Mouse (Mus musculus) retina, postnatal 1 day (tissue): ENCODE data around the gene Akap6.

Experiments
- DNase-seq: peaks from one replicate; pipeline ENCODE4 v3.0.0-alpha.2; 2012

Akap6 gene

DNA sequence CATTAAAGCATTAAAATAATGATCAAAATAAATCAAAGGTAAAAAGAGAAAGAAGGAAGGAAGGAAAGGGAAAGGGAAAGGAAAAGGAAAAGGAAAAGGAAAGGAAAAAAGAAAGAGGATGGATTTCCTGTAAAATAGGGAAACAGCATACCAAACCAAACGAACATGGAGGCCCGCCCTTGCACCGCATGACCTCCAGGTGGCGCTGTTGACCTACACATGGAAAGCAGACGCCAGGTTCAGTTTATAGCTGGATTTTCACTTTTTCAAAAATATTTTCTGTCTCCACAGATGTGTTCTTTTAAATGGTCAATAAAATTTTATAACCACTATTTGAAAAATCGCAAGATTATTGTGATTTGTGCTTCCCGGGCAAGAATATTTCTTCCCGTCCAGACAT is 211.6 kb downstream of the Akap6 start:
- peak; percentile 64 for DNase-seq

DNA sequence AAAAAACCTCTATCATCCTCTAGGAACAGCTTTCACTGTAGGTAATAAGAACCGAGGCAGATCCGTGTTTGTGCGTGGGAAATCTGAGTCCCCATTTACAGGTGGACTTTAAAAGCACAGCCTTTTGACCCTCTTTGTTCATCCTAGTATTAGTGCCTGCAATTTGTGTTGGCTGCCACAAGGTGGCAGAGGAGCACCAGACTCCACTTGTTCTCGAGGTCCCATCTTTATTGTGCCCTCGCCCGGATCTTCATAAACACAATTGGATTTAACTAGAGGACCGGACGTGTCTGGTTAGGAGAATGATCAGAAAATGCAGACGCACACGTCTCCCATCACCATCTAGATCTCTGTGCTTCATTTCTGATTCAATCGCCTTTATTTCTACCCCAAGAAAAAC is 219.8 kb downstream of the Akap6 start:
- peak; percentile 54 for DNase-seq

DNA sequence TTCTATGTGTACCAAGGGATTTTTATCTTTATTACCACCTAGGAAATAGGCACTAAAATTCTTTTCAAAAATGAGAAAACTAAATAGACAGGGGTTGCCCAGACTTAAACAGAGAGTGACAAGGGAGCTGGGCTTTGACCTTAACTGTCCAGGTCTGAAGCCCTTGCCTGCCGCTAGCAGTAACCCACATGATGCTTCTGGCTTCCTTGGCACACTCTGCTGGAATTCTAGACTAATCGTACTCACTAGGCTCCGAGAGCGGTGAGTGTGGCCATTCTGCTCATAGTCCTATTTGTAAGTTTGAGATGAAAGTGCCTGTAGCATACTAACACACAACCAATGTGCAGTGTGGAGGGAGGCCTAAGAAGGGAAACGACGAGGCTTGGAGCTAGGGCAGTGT is 223.3 kb downstream of the Akap6 start:
- DNase-seq = no peak

DNA sequence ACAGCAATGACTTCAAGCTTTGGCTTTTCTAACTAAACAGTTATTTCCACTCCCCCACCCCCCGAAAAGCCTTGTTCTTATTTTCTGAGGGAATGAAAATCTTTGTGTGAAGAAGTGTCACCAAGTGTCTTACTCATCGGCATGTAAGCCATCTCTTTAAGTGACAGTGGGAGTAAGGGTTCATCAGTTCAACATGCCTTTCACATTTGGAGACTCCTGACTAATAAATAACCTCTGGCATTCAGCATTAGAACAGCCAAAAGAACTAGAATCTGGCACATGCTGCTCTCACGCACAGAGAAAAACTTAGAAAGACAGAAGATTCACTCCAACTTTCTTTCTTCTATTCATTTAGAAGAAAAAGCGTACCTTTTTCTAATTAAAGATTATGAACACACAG is 226.3 kb downstream of the Akap6 start:
- no peak for DNase-seq

DNA sequence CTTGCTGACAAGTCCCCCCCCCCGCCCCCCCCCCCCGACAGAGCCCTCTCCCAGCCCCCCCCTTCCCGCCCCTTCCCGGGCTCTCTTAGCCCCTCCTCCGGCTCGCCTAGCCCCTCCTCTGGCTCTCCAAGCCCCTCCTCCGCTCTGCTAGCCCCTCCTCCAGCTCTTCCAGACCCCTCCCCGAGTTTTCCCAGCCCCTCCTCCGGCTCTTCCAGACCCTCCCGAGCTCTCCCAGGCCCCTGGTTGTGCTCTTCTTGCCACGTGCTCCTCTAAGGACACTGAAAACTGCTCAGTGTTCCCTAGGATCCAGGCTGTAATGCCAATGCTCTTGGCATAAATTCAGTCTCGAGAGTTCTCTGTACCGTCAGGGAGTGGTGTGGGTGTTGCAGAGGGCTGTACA is 234.6 kb downstream of the Akap6 start:
- no peak for DNase-seq

DNA sequence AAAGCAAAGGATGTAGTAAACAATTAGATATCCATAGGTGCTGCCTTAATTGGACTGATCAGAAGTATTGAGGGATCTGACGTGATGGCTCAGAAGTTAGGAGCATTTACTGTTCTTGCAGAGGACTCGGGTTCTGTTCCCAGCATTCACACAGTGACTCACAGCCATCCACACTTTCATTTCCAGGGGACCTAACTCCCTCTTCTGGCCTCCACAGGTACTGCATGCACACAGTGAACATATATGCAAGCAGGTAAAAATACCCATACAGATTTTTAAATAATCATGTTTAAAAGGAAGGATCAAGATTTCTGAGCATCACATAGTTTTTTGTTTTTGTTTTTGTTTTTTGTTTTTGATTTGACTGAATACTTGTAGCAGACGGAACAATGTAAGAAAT is 235.8 kb downstream of the Akap6 start:
- no peak for DNase-seq

DNA sequence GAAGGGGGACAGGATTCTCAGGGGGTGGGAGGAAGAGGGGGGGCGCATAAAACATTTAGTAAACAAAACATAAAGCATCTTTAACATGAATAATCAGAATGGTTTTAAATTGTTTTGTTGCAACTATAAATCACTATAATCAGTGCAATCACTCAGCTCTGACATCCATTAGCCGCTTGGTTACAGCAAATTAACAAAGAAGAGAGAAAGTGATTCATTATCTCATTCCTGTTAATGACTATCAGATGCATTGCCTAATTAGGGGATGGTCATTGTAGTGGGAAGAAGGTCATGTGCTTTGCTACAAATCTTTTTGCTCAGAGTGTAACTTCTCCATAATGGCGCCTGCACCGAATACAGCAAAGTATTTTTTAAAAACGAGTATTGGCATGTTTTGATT is 239.6 kb downstream of the Akap6 start:
- peak; percentile 90 for DNase-seq

DNA sequence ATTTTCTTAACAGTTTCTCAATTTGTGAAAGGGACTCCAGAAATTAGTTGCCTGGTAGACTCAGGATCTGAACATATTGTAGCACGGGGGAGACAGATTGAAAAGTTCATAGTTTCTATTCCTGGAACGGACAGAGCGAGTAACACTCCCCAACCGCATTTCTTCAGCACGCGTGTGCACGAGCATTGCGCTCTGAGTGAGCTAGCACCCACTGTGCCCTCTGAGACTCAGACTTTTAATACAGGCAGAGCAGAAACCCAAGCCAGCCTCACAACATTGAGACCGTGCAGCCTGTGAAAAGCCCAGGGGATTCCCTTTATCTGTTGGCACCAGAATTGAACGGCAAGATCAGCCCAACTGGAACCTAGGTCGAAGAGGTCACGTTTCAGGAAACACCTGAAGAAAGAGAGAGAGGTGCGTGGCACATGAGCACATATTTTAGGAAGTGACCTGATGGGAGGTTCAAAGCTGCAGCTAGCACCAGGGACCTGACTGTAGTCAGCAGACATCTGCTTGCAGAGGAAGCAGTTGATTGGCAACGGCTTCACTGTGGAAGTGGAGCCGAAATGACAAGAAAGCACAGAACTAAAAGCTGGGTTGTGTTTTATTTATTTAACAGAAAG is 240.3 kb downstream of the Akap6 start:
- peak; percentile 34 for DNase-seq

DNA sequence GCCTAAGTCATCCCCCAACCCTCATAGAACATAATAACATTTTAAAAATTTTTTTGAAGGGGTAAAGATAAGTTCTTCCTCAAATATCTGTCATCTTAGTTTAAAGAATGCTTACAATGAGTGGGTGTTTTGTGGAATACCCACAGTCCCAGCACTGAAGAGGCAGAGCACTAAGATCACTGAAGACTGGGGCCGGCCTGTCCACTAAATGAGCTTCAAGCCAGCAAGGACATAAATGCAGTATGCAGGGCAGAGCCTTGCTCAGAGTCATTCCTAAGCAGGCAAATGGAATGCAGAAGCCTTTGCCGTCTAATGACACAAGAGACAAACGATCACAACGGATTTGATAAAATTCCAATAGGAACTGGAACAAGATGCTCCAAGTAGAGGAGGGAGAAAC is 242.8 kb downstream of the Akap6 start:
- no peak for DNase-seq

DNA sequence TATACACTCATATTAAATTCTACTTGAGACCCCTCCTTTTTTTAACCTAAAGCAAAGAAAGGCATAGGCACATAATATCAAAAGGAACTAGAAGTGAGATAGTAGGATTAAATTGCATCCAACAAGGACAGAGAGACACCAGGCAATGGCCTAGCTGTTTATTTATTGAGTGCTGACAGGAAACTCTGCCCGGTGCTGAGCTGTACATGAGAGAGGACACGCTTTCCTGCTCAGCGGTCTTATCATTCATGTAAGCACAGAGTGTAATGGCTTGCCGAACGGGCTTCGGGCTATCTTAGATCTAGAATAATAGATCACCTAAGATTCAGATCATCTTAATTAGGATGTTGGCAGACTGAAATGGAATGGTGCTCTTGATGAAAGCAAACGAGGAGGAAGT is 245.1 kb downstream of the Akap6 start:
- DNase-seq = no peak

DNA sequence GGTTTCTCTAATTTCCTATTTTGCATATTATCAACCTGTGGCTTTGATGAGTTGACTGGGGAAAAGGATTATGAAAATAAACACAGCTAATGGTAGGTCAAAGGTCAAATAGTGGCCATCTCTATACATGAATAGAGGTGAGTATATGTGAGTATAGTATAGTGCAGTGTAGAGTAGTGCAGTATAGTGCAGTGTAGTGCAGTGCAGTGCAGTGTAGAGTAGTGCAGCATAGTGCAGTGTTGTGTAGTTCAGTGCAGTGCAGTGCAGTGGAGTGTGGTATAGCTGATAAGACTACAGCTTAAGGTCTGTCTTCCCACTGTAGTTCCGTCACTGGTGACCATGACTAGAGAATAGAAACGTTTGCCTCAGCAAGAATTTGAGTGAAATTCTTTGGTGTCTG is 245.8 kb downstream of the Akap6 start:
- DNase-seq = no peak

DNA sequence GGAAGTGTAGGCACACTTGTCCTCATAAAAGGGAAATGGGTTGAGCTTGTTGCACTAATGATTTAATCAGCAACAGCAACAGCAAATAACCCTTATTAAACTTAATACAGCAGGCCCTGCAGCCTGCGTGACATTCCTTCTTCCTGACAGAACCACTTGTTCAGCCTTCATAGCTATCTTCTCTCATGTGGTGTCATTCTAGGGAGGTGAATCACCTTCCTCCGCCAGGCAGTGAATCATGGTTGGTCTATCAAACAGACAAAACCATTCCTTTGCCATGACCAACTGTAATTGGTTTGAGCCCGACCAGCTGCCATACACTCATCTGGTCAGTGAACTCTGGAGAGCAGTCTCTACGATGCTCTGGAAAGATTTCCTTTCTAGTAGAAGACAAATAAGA is 251.5 kb downstream of the Akap6 start:
- DNase-seq = no peak

DNA sequence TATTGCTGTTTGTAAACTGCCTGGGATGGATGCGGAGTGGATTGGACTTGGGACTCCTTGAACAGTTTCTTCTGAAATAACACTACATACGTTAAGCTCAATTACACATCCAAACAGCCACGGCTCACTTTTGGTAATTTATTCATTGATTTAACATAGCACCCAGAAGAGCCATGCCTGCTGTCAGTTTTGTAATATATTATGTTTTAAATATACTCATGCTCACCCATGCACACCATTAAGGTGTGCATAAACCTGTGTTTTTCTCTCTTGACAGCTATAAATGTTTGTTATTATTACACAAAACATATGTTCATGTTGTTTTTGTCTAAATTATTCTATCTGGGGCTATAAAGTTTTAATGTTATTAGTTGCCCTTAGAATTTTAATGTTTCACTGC is 258.4 kb downstream of the Akap6 start:
- DNase-seq = no peak

DNA sequence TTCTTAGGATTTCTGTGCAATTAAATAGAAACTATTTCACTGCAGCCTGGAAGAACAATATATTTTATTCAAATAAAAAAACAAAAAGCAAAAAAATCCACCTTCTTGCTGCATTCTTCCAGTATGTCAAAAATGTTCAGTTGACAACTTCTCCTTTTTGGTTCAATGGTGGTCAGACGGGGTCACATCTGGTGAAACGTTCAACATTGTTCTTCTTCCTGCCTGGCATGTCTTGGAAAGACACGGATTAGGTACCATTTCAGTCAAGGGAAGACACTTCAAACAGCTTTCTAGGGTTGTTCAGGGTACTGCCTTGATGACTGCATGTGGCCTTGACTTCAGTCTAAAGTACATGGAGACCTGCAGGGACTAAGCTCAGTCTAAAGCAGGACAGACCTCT is 258.8 kb downstream of the Akap6 start:
- no peak for DNase-seq

DNA sequence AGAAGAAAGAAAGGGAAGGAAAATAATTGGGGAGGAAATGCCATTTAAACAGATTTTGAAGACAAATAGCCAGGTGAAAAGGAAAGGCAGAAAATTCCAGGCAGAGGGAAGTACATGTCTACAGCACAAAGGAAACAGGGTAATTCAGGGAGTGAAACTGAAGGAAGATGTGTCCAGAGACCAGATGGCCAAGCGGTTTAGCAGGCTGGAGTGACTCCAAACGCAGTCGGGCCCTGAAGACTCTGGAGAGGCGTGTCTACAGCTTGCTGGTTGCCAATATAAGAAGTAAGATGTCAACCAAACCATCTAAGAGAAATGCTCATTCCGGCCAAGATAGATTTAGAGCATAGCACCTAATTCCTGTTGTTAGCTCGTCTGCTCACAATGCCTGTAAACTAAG is 292.6 kb downstream of the Akap6 start:
- DNase-seq = no peak

DNA sequence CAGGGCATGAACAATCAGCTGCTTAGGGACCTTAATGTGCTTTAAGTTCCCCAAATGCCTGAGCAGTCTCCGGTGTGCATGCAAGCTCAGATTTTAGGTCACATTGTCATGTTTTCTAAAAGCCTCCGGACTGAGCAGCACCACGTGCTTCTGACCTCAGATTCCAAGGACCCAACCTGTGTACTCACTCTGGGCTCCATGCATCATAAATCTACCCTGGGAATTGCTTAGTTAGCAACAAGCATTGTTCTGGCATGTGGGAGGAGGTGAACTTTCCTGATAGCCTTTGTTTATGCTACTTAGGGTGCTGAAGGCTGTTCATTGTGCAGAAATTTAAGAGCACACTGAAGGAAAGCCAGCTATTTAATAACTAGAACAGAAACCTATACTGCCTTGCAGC is 313.2 kb downstream of the Akap6 start:
- no peak for DNase-seq

DNA sequence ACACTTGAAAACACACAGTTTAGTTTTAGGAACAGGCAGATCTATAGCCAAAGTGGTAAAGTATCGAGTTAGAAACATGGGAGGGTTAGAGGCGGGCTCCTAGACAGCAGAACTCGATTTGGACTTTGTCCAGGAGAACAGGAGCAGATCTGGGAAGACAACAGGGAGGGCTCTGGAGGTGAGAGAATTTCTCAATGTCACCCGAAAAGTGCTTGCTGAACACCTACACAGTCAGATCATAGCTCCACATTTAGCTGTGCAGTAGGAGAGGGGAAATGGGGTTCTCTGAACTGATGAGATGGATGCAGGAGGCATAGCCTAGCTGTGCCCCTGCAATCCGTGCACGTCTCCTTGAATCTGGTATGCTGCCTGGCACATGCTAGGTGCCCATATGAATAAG is 315.4 kb downstream of the Akap6 start:
- no peak for DNase-seq

DNA sequence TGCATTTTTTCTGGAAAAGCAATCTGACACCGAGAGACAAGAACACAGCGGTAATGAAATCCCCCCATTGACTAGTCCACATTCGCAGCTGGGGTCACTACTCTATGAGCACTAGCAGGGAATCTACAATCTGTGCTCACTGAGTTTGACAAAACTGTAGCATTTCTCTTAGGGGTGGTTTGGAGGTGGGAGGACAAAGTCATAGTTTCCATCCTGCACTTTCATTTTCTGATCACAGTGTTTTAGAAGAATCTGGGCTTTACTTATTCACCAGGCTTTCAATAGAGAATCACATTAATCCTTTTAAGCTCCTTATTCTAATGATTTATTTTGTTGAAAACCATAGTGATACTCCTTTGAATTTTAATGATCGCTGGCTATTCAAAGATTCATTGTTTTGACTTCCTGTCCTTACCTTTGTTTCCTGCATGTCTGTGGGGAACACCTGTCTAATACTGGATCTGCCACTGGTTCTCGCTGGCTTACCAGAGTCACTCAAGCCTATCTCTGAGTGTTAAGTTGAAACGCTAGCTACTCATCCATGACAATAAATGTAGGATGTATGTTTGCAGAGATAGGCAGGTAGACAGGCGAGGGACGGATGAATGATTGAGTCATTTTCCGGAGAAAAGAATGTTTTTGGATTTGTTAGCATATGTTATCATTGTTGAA is 325.5 kb downstream of the Akap6 start:
- no peak for DNase-seq

DNA sequence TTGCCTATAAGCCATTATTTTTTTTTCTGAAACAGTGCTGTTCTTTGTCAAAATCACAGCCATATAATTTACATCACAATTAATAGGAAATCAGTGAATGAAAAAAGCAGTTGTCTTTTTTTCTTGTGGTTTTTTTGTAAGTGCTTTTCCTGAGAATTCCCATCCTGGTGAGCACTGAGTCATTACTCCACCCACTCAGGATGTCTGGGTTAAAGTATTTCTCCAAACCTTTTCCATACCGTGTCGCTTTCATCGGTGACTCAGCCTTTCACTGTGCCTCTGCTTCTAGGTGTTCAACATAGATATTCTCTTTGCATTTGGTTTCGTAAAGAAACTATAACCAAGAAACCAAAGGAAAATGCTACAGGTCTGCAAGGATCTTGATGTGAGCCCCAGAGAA is 328.1 kb downstream of the Akap6 start:
- no peak for DNase-seq

DNA sequence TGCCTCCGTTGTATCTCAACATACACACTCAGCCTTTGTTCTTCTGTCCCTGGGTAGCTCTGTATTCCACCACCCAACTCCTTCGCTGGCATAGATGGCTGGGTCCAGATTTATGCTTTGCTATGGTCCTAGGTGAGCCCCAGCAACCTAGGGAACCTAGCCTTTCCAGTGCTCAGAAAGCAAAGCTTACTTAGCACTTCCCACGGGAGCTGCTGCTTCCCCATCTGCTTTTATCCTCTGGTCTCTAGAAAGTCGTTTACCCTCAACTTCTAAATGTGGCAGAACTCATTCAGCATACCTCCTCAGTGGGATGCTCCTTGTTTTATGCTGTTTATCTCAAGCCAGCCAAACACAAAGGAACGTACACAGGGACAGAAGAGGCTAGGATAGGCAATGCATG is 329.7 kb downstream of the Akap6 start:
- no peak for DNase-seq

DNA sequence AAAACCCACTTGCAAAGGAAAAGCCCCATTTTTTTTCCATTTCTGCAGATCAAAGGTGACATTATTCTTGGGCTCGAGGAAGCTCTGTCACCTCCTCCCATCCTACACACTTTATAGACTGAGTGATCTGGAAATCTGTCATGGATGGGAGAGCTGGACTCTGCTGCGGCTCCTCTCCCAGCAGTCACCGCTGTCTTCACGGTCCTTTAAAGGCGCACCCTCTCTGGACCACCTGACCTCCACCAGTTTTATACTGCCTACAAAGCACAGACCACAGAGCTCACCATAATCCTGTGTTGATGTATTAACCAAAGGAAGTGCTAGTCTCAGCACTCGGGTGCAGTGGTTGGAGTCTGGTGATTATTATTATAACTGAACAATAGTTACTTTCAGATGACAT is 330.7 kb downstream of the Akap6 start:
- DNase-seq = no peak

DNA sequence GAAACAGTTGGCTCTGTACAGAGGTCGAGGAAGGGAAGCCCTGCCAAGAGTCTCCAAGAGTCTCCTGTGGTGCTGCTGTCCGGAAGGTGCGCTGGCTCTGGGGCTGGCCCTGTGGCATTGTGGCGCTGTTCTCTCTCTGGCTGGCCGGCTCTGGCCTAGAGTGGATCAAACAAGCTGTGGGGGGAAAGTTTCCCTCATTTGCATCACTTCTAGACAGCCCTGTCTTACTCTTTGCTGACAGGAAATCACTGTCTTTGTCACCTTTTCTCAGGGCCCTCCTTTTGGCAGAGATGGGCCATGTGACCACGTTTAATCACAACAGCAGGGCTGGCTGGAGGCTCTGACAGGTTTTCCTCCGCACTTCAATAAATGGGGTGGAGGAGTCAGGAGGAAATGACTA is 333.6 kb downstream of the Akap6 start:
- DNase-seq = peak; percentile 62

DNA sequence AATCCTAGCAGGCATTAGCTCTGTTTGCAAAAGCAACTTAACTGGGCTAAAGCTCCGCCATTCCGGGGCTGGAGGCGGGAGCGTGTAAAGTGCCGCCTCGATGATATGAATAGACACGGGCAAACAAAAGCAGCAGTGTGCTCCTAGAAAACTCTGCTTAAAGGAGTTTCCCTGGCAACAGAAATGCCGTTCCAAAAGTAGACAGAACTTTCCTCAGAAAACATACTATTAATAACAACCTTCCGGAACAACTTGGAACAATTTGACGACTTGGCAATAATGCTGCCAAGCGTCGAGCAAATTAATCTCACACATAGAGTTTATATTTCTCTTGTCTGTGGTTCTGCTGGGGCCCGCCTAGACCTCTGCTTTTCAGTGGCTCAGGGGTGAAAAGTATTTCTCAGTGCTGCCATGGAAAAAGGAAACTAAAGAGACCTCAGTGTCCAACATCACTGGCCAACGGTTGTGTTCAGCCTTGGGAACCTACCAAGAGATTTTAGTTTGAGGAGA is 334.3 kb downstream of the Akap6 start:
- DNase-seq = peak; percentile 79

DNA sequence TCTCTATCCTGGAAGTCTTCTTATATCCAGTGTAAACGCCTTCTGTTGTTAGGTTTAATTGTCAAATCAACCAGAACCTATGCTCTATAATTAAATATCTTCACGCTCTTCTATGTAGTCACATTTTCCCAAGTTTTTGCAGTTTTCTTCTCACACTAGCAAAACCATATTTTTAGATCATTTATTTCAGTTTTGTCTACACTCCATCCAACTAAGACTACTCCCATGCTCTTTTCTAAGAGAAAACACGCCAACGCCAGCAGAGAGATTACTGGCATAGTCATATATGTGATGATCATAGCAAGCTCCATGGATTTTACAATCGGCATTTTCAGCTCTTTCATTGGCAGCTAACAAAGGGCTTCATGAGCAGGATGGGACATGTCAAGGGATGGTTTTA is 341.5 kb downstream of the Akap6 start:
- DNase-seq = no peak

DNA sequence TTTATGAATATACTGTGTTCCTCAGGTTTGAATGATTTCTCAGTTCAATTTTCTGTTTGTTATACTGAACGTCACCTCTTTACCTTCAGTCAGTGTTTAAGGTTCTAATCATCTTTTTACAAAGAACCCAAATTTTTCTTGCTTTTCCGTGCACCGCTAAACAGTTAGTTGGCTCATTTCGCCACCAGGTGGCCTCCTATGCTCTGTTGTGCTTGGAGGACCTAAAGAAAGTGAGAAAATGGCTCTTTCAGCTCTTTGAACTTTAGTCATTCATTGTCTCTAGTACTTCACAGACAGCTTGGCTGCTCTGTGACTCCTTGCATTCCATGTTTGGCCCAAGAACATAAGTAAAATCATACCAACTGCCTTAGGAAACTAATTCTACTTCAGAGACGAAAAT is 343.6 kb downstream of the Akap6 start:
- DNase-seq = peak; percentile 72
